Mouse (Mus musculus) myocyte (in vitro differentiated cells): ENCODE measurements around the gene Zwilch. TPM values are rescaled to one million over a fixed set of nuclear protein-coding genes. Genes with fewer than 3 reads are reported as not detected.
A peak's percentile ranks its signal among the peaks of the same experiment; 100 is the strongest.

Source experiments
- H3K27me3 ChIP-seq: one replicate; pipeline ENCODE4 v1.6.1; 2011; ENCODE audit not compliant: control insufficient read depth, insufficient read depth, insufficient read length
- H3K36me3 ChIP-seq: one replicate; pipeline ENCODE4 v1.6.1; 2011; ENCODE audit not compliant: control insufficient read depth, insufficient read depth
- H3K4me2 ChIP-seq: one replicate; pipeline ENCODE4 v1.6.1; 2011; ENCODE audit warnings: low read depth, control low read depth
- H3K4me3 ChIP-seq: one replicate; pipeline ENCODE4 v1.5.1; 2011; ENCODE audit warnings: mild to moderate bottlenecking, control low read depth, moderate library complexity
- H3K79me2 ChIP-seq: one replicate; pipeline ENCODE4 v1.6.1; 2011; ENCODE audit not compliant: control insufficient read depth, insufficient read depth
- H3ac ChIP-seq: one replicate; pipeline ENCODE4 v1.6.1; 2011; ENCODE audit not compliant: control insufficient read depth, insufficient read length
- CEBPB ChIP-seq: IDR thresholded peaks from 2 replicates; pipeline ENCODE4 v1.6.1; 2011; ENCODE audit warnings: mild to moderate bottlenecking, moderate library complexity; ENCODE audit not compliant: poor library complexity, insufficient read depth, severe bottlenecking
- E2F4 ChIP-seq: IDR thresholded peaks from one replicate; pipeline ENCODE4 v1.6.1; 2011; ENCODE audit warnings: mild to moderate bottlenecking, control low read depth, moderate library complexity; ENCODE audit not compliant: insufficient read depth
- MAX ChIP-seq: IDR thresholded peaks from one replicate; pipeline ENCODE4 v1.6.1; 2011; ENCODE audit warnings: low read depth, mild to moderate bottlenecking, control low read depth
- MYOD1 ChIP-seq, 3 experiments: IDR thresholded peaks; one replicate each; pipeline ENCODE4 v1.6.1; 2011; ENCODE audit warnings: control low read depth in 2 of 3, low read depth in 2 of 3, mild to moderate bottlenecking in 2 of 3, moderate library complexity in 1 of 3; ENCODE audit not compliant: insufficient read length in 2 of 3, control insufficient read depth in 1 of 3
- MYOG ChIP-seq, 3 experiments: IDR thresholded peaks; one replicate each; pipeline ENCODE4 v1.6.1; 2011; ENCODE audit warnings: control low read depth in 2 of 3, low read depth in 2 of 3, mild to moderate bottlenecking in 2 of 3; ENCODE audit not compliant: insufficient read length in 2 of 3, control insufficient read depth in 1 of 3, insufficient read depth in 1 of 3
- POLR2A ChIP-seq: IDR thresholded peaks from one replicate; pipeline ENCODE4 v1.6.1; 2011; ENCODE audit warnings: low read depth, mild to moderate bottlenecking, control low read depth, moderate library complexity; ENCODE audit not compliant: insufficient read length
- POLR2AphosphoS2 ChIP-seq: IDR thresholded peaks from one replicate; pipeline ENCODE4 v1.6.1; 2011; ENCODE audit warnings: low read depth, control low read depth; ENCODE audit not compliant: insufficient read length
- REST ChIP-seq: IDR thresholded peaks from one replicate; pipeline ENCODE4 v1.6.1; 2011; ENCODE audit warnings: mild to moderate bottlenecking, control low read depth, moderate library complexity; ENCODE audit not compliant: insufficient read depth, insufficient read length
- SRF ChIP-seq: IDR thresholded peaks from one replicate; pipeline ENCODE4 v1.6.1; 2011; ENCODE audit warnings: low read depth; ENCODE audit not compliant: control insufficient read depth, insufficient read length
- TCF12 ChIP-seq: IDR thresholded peaks from one replicate; pipeline ENCODE4 v1.6.1; 2011; ENCODE audit warnings: mild to moderate bottlenecking, control low read depth; ENCODE audit not compliant: poor library complexity, insufficient read depth, severe bottlenecking
- TCF3 ChIP-seq: IDR thresholded peaks from one replicate; pipeline ENCODE4 v1.6.1; 2011; ENCODE audit warnings: low read depth, control low read depth; ENCODE audit not compliant: insufficient read length
- USF1 ChIP-seq: IDR thresholded peaks from one replicate; pipeline ENCODE4 v1.6.1; 2011; ENCODE audit warnings: low read depth, mild to moderate bottlenecking, control low read depth, moderate library complexity
- polyA plus RNA-seq: library from polyadenylated mRNA; unstranded; fragments of >200 nt; fragmentation: generic; extraction: Trizol; gene quantifications from one replicate; pipeline ENCODE4 v1.2.1, GENCODE M21; 2012; ENCODE audit warnings: missing spikeins

Gene Zwilch
- polyA plus RNA-seq = 7.1 TPM

- peaks cover 57% of the 10 kb centered on the region for H3K79me2 ChIP-seq
- TF ChIP-seq SRF (no peak), POLR2A (peak; percentile 88), REST (peak; percentile 27), TCF12 (no peak), POLR2AphosphoS2 (peak; percentile 95), E2F4 (peak; percentile 98)
- H3K27me3 ChIP-seq = no peaks in the 10 kb centered on the region
- peaks cover 34% of the 10 kb centered on the region for H3K36me3 ChIP-seq
- peak within 1 kb of the TSS; percentile 68 for H3ac ChIP-seq
- H3K4me3 ChIP-seq = peak within 1 kb of the TSS; percentile 99
- peak within 1 kb of the TSS; percentile 92 for H3K4me2 ChIP-seq
Measured at GRCm38 (mm10) chr9:64172816-64173665, at the start of gene Zwilch, which contains the start of gene Rpl4. Zwilch (minus strand) TSS chr9:64173104. Rpl4 (plus strand) TSS chr9:64173375.

DNA sequence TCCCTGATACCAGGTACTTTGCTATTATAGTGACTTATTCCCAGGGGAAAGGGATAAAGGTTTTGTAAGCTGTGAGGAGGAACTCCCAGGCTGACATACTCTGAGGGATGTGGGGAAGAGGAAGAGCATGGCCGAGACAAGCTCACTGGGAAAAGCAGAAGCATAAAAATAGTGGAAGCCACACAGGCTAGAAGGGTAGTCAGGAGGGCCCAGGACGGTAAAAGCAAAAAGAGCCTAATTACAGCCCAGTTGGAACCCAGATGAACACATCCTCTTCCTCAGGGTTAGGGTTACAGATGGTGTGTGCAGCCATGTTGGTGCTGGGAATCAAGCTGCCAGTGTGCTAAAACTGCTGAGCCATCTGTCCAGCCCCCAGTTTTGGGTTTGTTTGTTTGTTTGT is 49.2 kb upstream of the Zwilch start:
- Histone ChIP-seq H3ac (no peak overlapping the region), H3K4me2 (no peak overlapping the region), H3K36me3 (no peaks in the 10 kb centered on the region), H3K4me3 (no peak overlapping the region), H3K79me2 (peaks cover 71% of the 10 kb centered on the region), H3K27me3 (no peaks in the 10 kb centered on the region)
- no peak for TF ChIP-seq REST
- no peak for TF ChIP-seq MYOG (IDR thresholded peaks at IDR 0.05; ENCODE audit: control insufficient read depth in 1 of 3, insufficient read depth in 1 of 3, insufficient read length in 2 of 3, low read depth in 2 of 3)
- no peak for TF ChIP-seq MYOD1 (IDR thresholded peaks at IDR 0.05; ENCODE audit: control insufficient read depth in 1 of 3, insufficient read length in 2 of 3, low read depth in 2 of 3)
- no peak for TF ChIP-seq CEBPB
- TF ChIP-seq SRF = no peak
- no peak for TF ChIP-seq USF1
- TF ChIP-seq MAX = no peak
- TF ChIP-seq E2F4 = no peak
- TF ChIP-seq POLR2A = no peak
- TF ChIP-seq TCF12 = no peak
- TF ChIP-seq TCF3 = no peak
- TF ChIP-seq POLR2AphosphoS2 = no peak

DNA sequence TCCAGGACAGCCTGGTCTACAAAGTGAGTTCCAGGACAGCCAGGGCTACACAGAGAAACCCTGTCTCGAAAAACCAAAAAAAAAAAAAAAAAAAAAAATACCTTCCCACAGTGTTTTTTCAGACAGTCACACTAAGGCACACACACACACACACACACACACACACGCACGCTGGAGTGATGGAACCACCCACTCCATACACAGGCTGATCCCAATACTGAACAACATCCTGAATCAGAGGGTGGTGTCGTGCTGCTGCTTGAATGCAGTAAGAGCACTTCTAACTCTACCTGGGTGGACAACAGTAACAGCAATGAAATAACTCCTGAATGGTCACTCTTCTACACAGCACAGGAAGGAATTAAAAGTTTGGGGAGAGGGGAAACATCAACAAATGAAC is 48.6 kb upstream of the Zwilch start:
- Histone ChIP-seq H3K79me2 (peaks cover 68% of the 10 kb centered on the region), H3K4me2 (no peak overlapping the region), H3K27me3 (no peaks in the 10 kb centered on the region), H3ac (no peak overlapping the region), H3K4me3 (no peak overlapping the region), H3K36me3 (no peaks in the 10 kb centered on the region)
- no peak for TF ChIP-seq USF1
- TF ChIP-seq MYOG (IDR thresholded peaks at IDR 0.05; ENCODE audit: control insufficient read depth in 1 of 3, insufficient read depth in 1 of 3, insufficient read length in 2 of 3, low read depth in 2 of 3) = no peak
- no peak for TF ChIP-seq POLR2AphosphoS2
- TF ChIP-seq POLR2A = no peak
- TF ChIP-seq TCF12 = no peak
- no peak for TF ChIP-seq REST
- no peak for TF ChIP-seq TCF3

DNA sequence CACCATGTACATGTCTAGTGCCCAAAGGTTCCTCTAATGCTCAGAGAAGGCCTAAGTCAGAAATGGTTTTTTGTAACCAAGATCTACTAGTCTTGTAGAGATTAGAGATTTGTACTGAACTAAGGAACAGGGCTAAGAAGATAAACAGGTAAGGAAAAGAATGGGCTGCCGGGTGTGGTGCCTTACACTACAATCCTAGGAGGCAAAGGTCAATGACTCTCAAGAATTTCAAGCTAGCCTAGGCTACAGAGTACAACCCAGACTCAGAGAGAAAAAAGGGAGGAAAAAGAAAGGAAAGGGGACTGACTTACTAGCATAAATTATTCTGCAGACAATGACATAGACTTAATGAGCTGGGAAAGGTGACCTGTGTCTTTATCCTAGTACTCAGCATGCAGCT is 47.7 kb upstream of the Zwilch start:
- Histone ChIP-seq H3K4me3 (no peak overlapping the region), H3ac (no peak overlapping the region), H3K36me3 (no peaks in the 10 kb centered on the region), H3K4me2 (no peak overlapping the region), H3K27me3 (no peaks in the 10 kb centered on the region), H3K79me2 (peaks cover 69% of the 10 kb centered on the region)
- TF ChIP-seq REST (no peak), TCF3 (no peak), CEBPB (no peak), MYOD1 (IDR thresholded peaks at IDR 0.05; ENCODE audit: control insufficient read depth in 1 of 3, insufficient read length in 2 of 3, low read depth in 2 of 3) (no peak), E2F4 (no peak), TCF12 (no peak), POLR2AphosphoS2 (no peak), USF1 (no peak), MYOG (IDR thresholded peaks at IDR 0.05; ENCODE audit: control insufficient read depth in 1 of 3, insufficient read depth in 1 of 3, insufficient read length in 2 of 3, low read depth in 2 of 3) (no peak), MAX (no peak), POLR2A (no peak), SRF (no peak)
